ENCODE assay signal across 8 mouse cellular contexts in genomic region chr2:25579737-25580460, GRCm38 (mm10). TPM values are rescaled to one million over a fixed set of nuclear protein-coding genes. Genes with fewer than 3 reads are reported as not detected.
DNase-seq lines count a peak whose midpoint lies in the region; ATAC-seq and TF ChIP-seq lines count a peak whose summit lies in the region.

No protein-coding gene starts in this region.

- 10% methylated on average over 27 of the region's 27 CpGs for WGBS in hindbrain, embryonic 15.5 days
- 4% methylated on average over 27 of the region's 27 CpGs for WGBS in limb, embryonic 12.5 days
- 14% methylated on average over 27 of the region's 27 CpGs for WGBS in midbrain, postnatal 0 days

- H3K4me1 ChIP-seq in ES-Bruce4 (ENCODE audit: control insufficient read depth, insufficient read depth, low read length): peaks cover 2% of the 10 kb centered on the region
- peaks cover 75% of the 10 kb centered on the region for H3K4me1 ChIP-seq in hindbrain, embryonic 15.5 days (replicated peaks)
- peaks cover 71% of the 10 kb centered on the region for H3K4me1 ChIP-seq in limb, embryonic 12.5 days (replicated peaks)
- peaks cover 26% of the 10 kb centered on the region for H3K4me1 ChIP-seq in midbrain, postnatal 0 days (ENCODE audit: insufficient read depth, low read length)

- DNase-seq in A20 (ENCODE audit: low read depth, low spot score): peak; percentile 56
- DNase-seq in embryo, embryonic 10.5 days (ENCODE audit: low spot score): peak; percentile 68
- DNase-seq in midbrain, postnatal 0 days (ENCODE audit: low spot score): peak; percentile 72
- peak; percentile 78 for DNase-seq in thymus, postnatal 14 days
- no peak for DNase-seq in adipocyte (ENCODE audit: low spot score)

- peak; percentile 67 for TF ChIP-seq CTCF in ES-Bruce4 (IDR thresholded peaks at IDR 0.05; ENCODE audit: low read depth, low read length)
- TF ChIP-seq CTCF in midbrain, postnatal 0 days (IDR thresholded peaks at IDR 0.05): peak; percentile 76

- peak overlapping the region; percentile 15; the same call in 1 of the 2 replicates for H3K9ac ChIP-seq in ES-Bruce4 (ENCODE audit: low read depth, poor library complexity, severe bottlenecking)
- no peak overlapping the region for H3K9ac ChIP-seq in hindbrain, embryonic 15.5 days
- peak overlapping the region; percentile 31; the same call in 1 of the 2 replicates for H3K9ac ChIP-seq in limb, embryonic 12.5 days (replicated peaks)
- 0 out of 2 replicates have a peak overlapping the region, but pooled peaks have one; percentile 4 for H3K9ac ChIP-seq in midbrain, postnatal 0 days (replicated peaks; ENCODE audit: low read length, poor library complexity, severe bottlenecking)

- TF ChIP-seq EP300 in ES-Bruce4 (IDR thresholded peaks at IDR 0.05; ENCODE audit: insufficient read depth, low read depth, low read length): no peak

- H3K9me3 ChIP-seq in ES-Bruce4 (replicated peaks; ENCODE audit: control insufficient read depth, insufficient read depth, low read length, poor library complexity, severe bottlenecking): no peaks in the 10 kb centered on the region
- no peaks in the 10 kb centered on the region for H3K9me3 ChIP-seq in hindbrain, embryonic 15.5 days
- no peaks in the 10 kb centered on the region for H3K9me3 ChIP-seq in limb, embryonic 12.5 days
- H3K9me3 ChIP-seq in midbrain, postnatal 0 days (ENCODE audit: low read length): no peaks in the 10 kb centered on the region

- H3K4me3 ChIP-seq in ES-Bruce4 (ENCODE audit: low read depth, low read length): peak overlapping the region; percentile 24
- peak overlapping the region; percentile 49; the same call in 1 of the 2 replicates for H3K4me3 ChIP-seq in hindbrain, embryonic 15.5 days
- peak overlapping the region; percentile 33 for H3K4me3 ChIP-seq in limb, embryonic 12.5 days (replicated peaks)
- peak overlapping the region; percentile 50; the same call in 1 of the 2 replicates for H3K4me3 ChIP-seq in midbrain, postnatal 0 days (ENCODE audit: low read depth, low read length)

- no peak for TF ChIP-seq POLR2A in ES-Bruce4 (IDR thresholded peaks at IDR 0.05; ENCODE audit: insufficient read depth, low read length)

- peaks cover 5% of the 10 kb centered on the region; the same call in 1 of the 2 replicates for H3K27me3 ChIP-seq in ES-Bruce4 (ENCODE audit: control insufficient read depth, insufficient read depth, low read length, poor library complexity, severe bottlenecking)
- H3K27me3 ChIP-seq in hindbrain, embryonic 15.5 days: peaks cover 51% of the 10 kb centered on the region
- H3K27me3 ChIP-seq in limb, embryonic 12.5 days: peaks cover 57% of the 10 kb centered on the region
- peaks cover 38% of the 10 kb centered on the region for H3K27me3 ChIP-seq in midbrain, postnatal 0 days (ENCODE audit: insufficient read depth, low read length)

- ATAC-seq in hindbrain, embryonic 15.5 days (ENCODE audit: low FRiP score, low read depth): no peak
- ATAC-seq in limb, embryonic 12.5 days (ENCODE audit: insufficient number of reproducible peaks, insufficient read depth, low FRiP score, low TSS enrichment, low read depth): no peak
- ATAC-seq in midbrain, postnatal 0 days (ENCODE audit: low FRiP score): no peak

- H3K4me2 ChIP-seq in hindbrain, embryonic 15.5 days: peak overlapping the region; percentile 74
- H3K4me2 ChIP-seq in limb, embryonic 12.5 days: peak overlapping the region; percentile 53
- peak overlapping the region; percentile 74 for H3K4me2 ChIP-seq in midbrain, postnatal 0 days (ENCODE audit: low read depth, low read length, poor library complexity, severe bottlenecking)

- H3K27ac ChIP-seq in ES-Bruce4 (ENCODE audit: insufficient read depth, low read length): no peak overlapping the region
- no peak overlapping the region for H3K27ac ChIP-seq in hindbrain, embryonic 15.5 days (replicated peaks)
- no peak overlapping the region for H3K27ac ChIP-seq in limb, embryonic 12.5 days
- H3K27ac ChIP-seq in midbrain, postnatal 0 days (ENCODE audit: low read depth, low read length): no peak overlapping the region

- H3K36me3 ChIP-seq in ES-Bruce4 (ENCODE audit: control insufficient read depth, insufficient read depth, low read length, poor library complexity, severe bottlenecking): no peaks in the 10 kb centered on the region
- peaks cover 17% of the 10 kb centered on the region for H3K36me3 ChIP-seq in hindbrain, embryonic 15.5 days
- H3K36me3 ChIP-seq in limb, embryonic 12.5 days: peaks cover 23% of the 10 kb centered on the region
- peaks cover 50% of the 10 kb centered on the region for H3K36me3 ChIP-seq in midbrain, postnatal 0 days (ENCODE audit: insufficient read depth, low read length)

RNA-seq across cellular contexts. Expression of gene Ajm1, which starts 1.7 kb away (rescaled TPM):
- polyA plus RNA-seq in ES-Bruce4 (2011; ENCODE audit: insufficient read depth, insufficient read length, low read depth, missing spikeins): 0.55 and 0.70 TPM in 2 replicates
- polyA plus RNA-seq in hindbrain, embryonic 15.5 days (2015; fragmentation: Nextera tagmentation; extraction: Ambion mirVana): 14.5 and 16.5 TPM in 2 replicates
- polyA plus RNA-seq in limb, embryonic 12.5 days (2016; fragmentation: Nextera tagmentation; extraction: Ambion mirVana): 0.08 and 0.23 TPM in 2 replicates
- 23.1 and 30.9 TPM in 2 replicates for total RNA-seq in midbrain, postnatal 0 days (2014; rRNA removed)
- 19.2 and 22.1 TPM in 2 replicates for polyA plus RNA-seq in midbrain, postnatal 0 days (2015; fragmentation: Nextera tagmentation; extraction: Ambion mirVana)

RNA-seq across cellular contexts. Expression of gene Phpt1, which starts 4.9 kb away (rescaled TPM):
- 37.0 and 47.9 TPM in 2 replicates for polyA plus RNA-seq in ES-Bruce4 (2011; ENCODE audit: insufficient read depth, insufficient read length, low read depth, missing spikeins)
- polyA plus RNA-seq in hindbrain, embryonic 15.5 days (2015; fragmentation: Nextera tagmentation; extraction: Ambion mirVana): 159 and 169 TPM in 2 replicates
- polyA plus RNA-seq in limb, embryonic 12.5 days (2016; fragmentation: Nextera tagmentation; extraction: Ambion mirVana): 183 and 184 TPM in 2 replicates
- total RNA-seq in midbrain, postnatal 0 days (2014; rRNA removed): 37.9 and 39.8 TPM in 2 replicates
- polyA plus RNA-seq in midbrain, postnatal 0 days (2015; fragmentation: Nextera tagmentation; extraction: Ambion mirVana): 192 and 209 TPM in 2 replicates

RNA-seq across cellular contexts. Expression of gene Mamdc4, which starts 5.3 kb away (rescaled TPM):
- 0.65 and 3.7 TPM in 2 replicates for polyA plus RNA-seq in ES-Bruce4 (2011; ENCODE audit: insufficient read depth, insufficient read length, low read depth, missing spikeins)
- 1.6 and 2.1 TPM in 2 replicates for polyA plus RNA-seq in hindbrain, embryonic 15.5 days (2015; fragmentation: Nextera tagmentation; extraction: Ambion mirVana)
- polyA plus RNA-seq in limb, embryonic 12.5 days (2016; fragmentation: Nextera tagmentation; extraction: Ambion mirVana): 2.3 and 3.0 TPM in 2 replicates
- 1.7 and 1.9 TPM in 2 replicates for total RNA-seq in midbrain, postnatal 0 days (2014; rRNA removed)
- 0.32 TPM in 2 replicates for polyA plus RNA-seq in midbrain, postnatal 0 days (2015; fragmentation: Nextera tagmentation; extraction: Ambion mirVana)

RNA-seq across cellular contexts. Expression of gene Edf1, which starts 22.3 kb away (rescaled TPM):
- 107 and 122 TPM in 2 replicates for polyA plus RNA-seq in ES-Bruce4 (2011; ENCODE audit: insufficient read depth, insufficient read length, low read depth, missing spikeins)
- polyA plus RNA-seq in hindbrain, embryonic 15.5 days (2015; fragmentation: Nextera tagmentation; extraction: Ambion mirVana): 375 and 378 TPM in 2 replicates
- 320 and 329 TPM in 2 replicates for polyA plus RNA-seq in limb, embryonic 12.5 days (2016; fragmentation: Nextera tagmentation; extraction: Ambion mirVana)
- 187 and 196 TPM in 2 replicates for total RNA-seq in midbrain, postnatal 0 days (2014; rRNA removed)
- polyA plus RNA-seq in midbrain, postnatal 0 days (2015; fragmentation: Nextera tagmentation; extraction: Ambion mirVana): 389 and 392 TPM in 2 replicates

RNA-seq across cellular contexts. Expression of gene Rabl6, which starts 28.4 kb away (rescaled TPM):
- polyA plus RNA-seq in ES-Bruce4 (2011; ENCODE audit: insufficient read depth, insufficient read length, low read depth, missing spikeins): 72.5 and 80.2 TPM in 2 replicates
- 70.0 and 73.5 TPM in 2 replicates for polyA plus RNA-seq in hindbrain, embryonic 15.5 days (2015; fragmentation: Nextera tagmentation; extraction: Ambion mirVana)
- polyA plus RNA-seq in limb, embryonic 12.5 days (2016; fragmentation: Nextera tagmentation; extraction: Ambion mirVana): 81.3 and 83.0 TPM in 2 replicates
- 66.8 and 98.0 TPM in 2 replicates for total RNA-seq in midbrain, postnatal 0 days (2014; rRNA removed)
- polyA plus RNA-seq in midbrain, postnatal 0 days (2015; fragmentation: Nextera tagmentation; extraction: Ambion mirVana): 56.7 and 61.2 TPM in 2 replicates
